Mouse (Mus musculus) thymus, postnatal 4 days (tissue): ENCODE results near the gene Srp72.
A peak's percentile ranks its signal among the peaks of the same experiment; 100 is the strongest.
"Not testable (repeated sequence)": the region's sequence is repeated elsewhere in the genome, so short reads cannot be mapped to it uniquely, and the experiment has no call there.

Experiments used
- DNase-seq: peaks from one replicate; pipeline ENCODE4 v3.0.0; 2021

Gene Srp72

DNA sequence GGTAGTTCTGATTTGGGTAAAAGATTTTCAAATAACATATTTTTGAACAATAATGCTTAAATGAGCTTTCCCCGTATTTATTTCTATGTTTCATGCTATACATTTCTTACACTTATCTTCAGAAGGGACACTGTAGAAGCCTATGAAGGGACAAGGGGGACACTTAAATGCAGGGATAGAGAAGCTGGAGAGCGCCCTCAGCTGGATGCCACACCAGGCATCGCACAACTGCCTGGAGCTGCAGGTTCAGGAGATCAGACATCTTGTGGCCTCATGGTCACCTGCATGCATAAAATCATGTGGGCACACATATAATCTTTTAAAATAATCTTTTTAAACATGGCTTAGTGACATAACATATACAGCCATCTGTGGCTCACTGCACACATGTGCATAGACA lies 9.8 kb upstream of the Srp72 start:
- no peak for DNase-seq

DNA sequence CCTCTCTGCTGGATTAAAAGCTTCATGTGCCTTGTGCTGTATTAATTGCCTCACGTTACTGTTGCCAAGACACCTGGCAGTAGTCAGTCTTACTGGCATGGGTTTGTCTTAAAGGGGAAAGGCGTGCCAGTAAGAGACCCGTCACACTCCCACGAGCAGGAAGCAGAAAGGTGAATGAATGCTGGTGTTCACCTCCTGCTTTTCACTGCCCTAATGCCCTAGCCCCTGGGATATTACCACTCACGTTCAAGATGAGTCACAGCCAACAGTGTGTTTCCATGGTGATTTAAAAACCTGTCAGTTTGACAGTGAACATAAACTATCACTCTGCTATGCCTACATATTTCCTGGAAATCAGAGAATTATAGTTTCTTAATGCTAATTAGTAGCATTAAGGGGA lies 5.2 kb upstream of the Srp72 start:
- no peak for DNase-seq

DNA sequence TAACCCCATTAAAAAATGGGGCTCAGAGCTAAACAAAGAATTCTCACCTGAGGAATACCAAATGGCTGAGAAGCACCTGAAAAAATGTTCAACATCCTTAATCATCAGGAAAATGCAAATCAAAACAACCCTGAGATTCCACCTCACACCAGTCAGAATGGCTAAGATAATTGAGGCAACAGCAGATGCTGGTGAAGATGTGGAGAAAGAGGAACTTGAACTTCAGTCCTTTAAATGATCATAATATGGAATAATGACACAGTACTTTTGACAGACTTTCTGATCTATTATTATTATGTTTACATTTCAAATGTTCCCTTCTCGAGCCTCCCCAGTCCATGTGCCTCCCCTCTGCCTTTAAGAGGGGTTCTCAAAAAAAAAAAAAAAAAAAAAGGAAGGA lies 3.4 kb upstream of the Srp72 start:
- not testable (repeated sequence) for DNase-seq

- DNase-seq: no peak
Measured at GRCm38 (mm10) chr5:76973488-76973887, 995 bp upstream of the Srp72 start.

DNA sequence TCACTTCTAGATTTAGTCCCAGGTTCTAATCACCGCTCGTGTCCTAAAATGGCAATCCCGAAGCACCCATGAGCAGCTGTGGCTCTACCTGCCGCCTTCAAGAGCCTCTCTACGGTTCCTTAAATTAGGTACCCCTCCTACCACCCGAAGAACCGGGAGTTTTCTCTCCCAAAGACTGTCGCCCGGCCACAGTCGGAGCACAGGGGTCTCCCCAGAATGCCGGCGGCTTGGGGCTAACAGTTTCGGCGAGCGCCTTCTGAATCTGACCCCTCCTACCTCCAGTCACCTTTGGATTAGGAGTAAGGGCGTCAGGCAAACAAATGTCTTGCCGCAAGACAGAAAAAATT lies 303 bp upstream of the Srp72 start:
- no peak for DNase-seq

GRCm38 (mm10) chr5:76975736-76976135 lies 1.3 kb downstream of the Srp72 start:
- no peak for DNase-seq

DNA sequence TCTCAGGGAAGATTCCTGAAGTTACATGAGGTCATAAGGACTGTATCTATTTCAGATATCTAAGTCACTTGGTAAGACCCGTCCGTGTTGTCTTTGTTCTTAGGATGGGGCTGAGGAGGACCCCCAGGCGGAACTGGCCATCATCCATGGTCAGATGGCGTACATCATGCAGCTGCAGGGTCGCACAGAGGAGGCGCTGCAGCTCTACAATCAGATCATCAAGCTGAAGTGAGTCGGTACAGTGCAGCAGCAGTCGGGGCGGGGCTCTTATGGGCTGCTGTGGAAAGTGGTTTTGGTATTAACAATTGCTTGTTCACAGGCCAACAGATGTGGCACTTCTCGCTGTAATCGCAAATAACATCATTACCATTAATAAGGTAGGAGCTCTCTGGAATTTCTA lies 9.5 kb downstream of the Srp72 start:
- DNase-seq: no peak

GRCm38 (mm10) chr5:76990789-76991188 lies 16.3 kb downstream of the Srp72 start:
- no peak for DNase-seq

DNA sequence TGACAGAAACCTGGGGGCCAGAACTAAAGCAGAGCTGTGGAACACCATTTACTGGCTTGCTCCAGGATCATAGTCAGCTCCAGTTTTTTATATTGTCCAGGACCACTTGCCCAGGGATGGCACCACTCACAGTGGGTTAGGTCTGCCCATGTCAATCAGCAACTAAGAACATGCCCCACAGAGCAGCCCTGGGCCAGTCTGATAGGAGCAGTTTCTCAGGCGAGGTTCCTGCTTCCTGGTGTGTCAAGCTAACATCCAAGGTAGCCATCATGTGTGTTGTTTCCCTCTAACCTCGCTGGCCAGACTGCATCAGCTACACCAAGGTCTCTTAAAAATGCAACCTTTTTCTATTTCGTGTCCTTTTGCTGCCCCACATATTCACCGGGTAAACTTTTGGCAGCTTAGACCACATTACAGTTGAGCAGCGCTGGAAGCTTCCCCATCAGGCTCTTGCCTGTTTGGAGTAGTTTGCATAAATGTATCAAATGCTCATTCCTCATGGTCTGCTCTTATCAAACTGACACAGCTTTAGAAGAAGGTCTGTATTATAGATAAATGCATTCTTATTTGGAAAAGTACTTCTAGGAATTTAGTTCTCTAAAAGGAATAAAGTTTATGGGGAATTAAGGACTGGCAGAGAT lies 18.8 kb downstream of the Srp72 start:
- no peak for DNase-seq

- no peak for DNase-seq
Measured at GRCm38 (mm10) chr5:76998416-76998815, 23.9 kb downstream of the Srp72 start.

DNA sequence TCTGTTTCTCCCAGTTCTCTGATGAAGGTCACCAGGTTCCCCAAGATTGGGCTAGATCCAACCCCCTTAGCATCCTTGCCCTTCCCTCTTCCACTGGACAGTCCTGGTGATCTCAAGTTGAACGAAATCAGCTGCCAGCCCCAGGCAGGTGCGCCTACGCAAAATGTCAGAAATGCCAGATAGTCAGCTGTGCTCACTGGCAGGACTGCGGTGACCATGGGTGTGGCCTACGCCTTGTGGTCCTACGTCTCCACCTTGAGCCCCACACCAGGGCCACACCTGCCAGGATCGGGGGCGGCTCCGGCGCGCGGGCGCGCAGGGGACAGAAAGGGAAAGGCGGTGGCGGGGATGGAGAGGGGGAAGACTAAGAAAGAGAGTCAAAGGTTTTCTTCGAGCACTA lies 26.7 kb downstream of the Srp72 start:
- no peak for DNase-seq

- DNase-seq: no peak
Measured at GRCm38 (mm10) chr5:77004051-77004821, 29.8 kb downstream of the Srp72 start, which contains the start of gene Arl9. Gene Arl9, plus strand, starts transcription at chr5:77004055.

DNA sequence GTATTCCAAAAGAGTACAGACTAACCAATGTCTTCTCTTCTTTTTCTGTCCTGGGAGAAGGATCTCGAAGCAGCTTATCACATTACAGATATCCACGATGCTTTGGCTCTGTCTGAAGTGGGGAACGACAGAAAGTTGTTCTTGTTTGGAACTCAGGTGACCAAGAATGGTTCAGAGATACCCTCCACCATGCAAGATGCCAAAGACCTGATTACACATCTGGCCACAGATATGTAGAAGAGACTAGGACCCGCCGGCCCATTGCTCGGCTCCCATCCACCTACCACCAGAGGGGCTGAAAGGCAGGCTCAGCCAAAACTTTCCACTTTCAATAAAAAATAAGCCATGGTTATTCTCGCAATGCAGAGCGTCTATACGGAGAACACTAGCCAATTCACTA lies 35.9 kb downstream of the Srp72 start:
- no peak for DNase-seq

GRCm38 (mm10) chr5:77011082-77011481 lies 36.6 kb downstream of the Srp72 start:
- no peak for DNase-seq

DNA sequence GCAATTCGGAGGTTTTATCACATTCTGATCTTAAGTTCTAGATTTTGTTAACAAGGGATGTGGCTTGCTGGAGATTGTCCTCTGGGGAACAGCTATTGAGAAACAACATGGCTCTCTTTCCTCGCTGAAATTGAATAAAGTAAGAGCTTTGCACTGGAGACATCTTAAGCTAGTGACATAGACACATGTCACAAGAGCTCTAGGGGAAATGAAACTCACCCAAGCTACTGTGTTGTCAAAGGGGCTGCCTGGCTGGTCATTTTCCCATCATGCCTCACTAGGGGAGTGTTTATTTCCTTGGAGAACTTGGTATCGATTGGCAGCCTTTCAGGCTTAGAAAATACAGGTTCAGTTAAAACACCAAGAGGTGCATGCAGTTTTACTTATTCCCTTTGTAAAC lies 38.7 kb downstream of the Srp72 start:
- no peak for DNase-seq

DNA sequence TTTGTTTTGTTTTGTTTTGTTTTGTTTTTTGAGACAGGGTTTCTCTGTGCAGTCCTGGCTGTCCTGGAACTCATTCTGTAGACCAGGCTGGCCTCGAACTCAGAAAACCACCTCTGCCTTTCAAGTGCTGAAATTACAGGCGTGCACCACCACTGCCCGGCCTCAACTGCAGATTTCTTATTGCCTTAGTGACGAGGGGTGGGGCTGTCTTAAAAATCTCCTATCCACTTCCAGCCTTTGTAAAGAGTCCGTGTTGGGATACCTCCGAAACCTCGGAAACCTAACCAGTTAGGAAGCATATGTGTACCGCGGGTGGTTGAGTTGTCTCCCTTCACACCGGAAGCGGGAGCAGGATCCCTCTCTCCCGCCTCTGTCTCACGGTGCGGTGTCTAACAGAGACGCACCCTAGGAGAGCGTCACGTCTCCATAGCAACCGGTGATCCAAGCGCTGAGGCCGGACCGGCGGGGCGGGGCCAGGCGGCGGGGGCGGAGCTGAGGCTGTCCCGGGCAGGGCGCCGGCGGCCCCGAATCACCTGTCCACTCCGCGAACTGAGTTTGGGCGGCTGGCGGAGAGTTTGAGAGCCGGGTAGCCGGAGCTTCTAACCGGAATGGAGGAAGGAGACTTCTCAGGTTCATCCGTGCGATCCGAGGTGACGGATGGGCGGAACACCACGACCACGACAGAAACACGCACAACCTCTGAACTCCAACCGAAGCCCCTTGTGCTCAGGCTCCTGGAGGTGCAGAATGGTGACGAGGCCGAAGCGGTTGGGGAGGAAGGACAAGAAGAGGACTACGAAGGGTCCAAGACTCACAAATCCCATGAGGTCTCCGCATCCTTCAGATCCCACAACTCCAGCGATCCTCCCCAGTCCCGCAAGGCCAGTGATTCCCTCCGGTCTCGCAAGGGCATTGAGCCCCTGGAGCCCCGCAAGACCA lies 41.3 kb downstream of the Srp72 start, which contains the start of gene Thegl:
Thegl (plus strand) TSS at position 480 of the 939 bp plus-strand sequence.
- peak; percentile 76 for DNase-seq

GRCm38 (mm10) chr5:77028034-77028433 lies 53.6 kb downstream of the Srp72 start:
- no peak for DNase-seq

DNA sequence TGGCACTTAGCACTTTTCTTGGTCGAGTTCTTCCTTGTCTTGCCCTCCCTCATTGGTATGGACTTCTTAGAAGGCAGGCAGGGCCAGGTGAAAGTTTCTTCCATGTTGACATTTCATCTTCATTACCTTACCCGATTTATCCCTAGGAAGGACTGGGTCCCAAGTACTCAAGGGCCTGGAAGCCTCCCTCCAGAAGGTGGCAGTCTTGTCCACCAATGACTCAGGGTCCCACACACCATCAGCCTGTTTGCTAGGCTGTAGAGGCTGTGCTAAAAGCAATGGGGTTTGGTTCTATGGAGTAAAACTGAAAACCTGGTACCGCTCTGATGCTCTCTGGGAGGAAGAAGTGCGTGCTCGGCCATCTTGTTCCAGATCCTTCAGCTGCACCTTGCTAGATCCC lies 55.3 kb downstream of the Srp72 start:
- DNase-seq: peak; percentile 58

DNA sequence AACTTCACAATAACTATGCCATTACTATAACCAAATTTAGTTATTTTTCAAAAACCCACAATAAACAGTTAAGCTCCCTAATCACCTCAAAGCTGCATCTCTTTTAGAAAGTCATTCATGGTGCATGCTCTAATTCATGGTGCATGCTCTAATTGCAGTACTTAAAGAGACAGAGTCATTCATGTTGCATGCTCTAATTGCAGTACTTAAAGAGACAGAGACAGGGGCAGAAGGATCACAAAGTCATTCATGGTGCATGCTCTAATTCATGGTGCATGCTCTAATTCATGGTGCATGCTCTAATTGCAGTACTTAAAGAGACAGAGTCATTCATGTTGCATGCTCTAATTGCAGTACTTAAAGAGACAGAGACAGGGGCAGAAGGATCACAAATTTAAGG lies 60.6 kb downstream of the Srp72 start:
- DNase-seq: not testable (repeated sequence)

GRCm38 (mm10) chr5:77038451-77038850 lies 64.0 kb downstream of the Srp72 start:
- DNase-seq: no peak

GRCm38 (mm10) chr5:77039391-77039790 lies 64.9 kb downstream of the Srp72 start:
- no peak for DNase-seq

GRCm38 (mm10) chr5:77044362-77044761 lies 69.9 kb downstream of the Srp72 start:
- no peak for DNase-seq
